Mouse (Mus musculus) layer of hippocampus, adult 9-10 months (tissue): ENCODE measurements at regions not wholly inside any gene's neighbourhood (a gene's known extent, or its start where the extent isn't known, plus 50 kb on each side); places are given as distances from the start of the nearest gene placed in this dataset.
A peak's percentile ranks its signal among the peaks of the same experiment; 100 is the strongest.

Experiments
- DNase-seq: peaks from one replicate; pipeline ENCODE4 v3.0.0; 2022; ENCODE audit warnings: low spot score

DNA sequence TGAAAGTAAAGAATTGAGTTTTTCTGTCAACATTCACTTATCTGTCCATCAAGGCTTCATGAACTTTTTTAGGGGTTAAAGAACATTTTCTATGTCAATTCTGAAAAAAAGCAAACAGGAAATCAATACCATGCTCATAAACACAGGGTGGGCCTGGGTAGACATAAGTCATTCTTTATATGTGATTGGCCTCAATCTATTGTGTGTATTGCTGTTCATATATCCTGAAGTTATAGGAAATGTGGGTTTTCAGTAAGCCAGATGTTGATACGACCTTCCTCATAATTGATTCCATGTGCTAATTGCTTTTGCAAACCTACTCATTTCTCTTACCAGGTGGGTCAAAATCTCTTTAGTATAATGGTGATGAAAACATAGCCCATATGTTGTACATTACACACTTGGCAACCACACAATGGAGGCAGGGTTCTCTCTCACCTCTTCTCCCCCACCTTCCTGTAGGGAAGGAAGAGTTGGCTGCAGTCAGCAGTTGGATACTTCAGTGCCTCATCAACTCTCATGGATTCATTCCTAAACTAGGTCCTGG, 182.6 kb upstream of the Cd180 start:
- DNase-seq, result no peak

DNA sequence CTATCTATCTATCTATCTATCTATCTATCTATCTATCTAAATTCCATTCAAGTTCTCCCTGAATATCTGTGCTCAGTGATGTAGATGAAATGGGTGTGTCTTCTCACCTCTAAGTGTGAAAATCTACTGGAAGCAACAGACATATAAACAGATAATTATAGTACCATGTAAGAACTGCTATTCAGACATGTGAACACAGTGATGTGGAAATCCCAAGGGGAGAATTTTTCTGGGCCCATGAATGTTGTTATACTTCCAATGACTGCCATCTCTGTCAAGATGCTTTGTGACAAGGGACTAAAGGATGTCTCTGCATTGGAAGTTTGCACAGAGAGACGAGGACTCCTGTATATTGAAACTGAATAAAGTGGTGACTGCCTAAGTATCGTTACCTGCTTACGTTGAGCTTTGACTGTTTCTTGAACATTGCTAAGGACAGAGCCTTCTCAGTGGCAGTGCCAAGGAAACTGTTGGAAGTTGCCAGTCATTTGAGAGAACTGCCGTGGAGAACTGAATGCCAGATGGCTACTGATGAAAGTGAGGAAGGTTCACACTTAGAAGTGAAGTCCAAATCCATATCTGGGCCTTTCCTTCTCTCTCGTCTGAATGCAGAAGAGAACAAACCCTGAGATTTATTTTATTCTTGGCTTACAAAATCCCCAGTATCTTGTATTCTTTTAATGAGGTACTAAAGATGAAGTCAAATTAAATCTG, 175.0 kb upstream of the Cd180 start:
- no peak for DNase-seq

DNA sequence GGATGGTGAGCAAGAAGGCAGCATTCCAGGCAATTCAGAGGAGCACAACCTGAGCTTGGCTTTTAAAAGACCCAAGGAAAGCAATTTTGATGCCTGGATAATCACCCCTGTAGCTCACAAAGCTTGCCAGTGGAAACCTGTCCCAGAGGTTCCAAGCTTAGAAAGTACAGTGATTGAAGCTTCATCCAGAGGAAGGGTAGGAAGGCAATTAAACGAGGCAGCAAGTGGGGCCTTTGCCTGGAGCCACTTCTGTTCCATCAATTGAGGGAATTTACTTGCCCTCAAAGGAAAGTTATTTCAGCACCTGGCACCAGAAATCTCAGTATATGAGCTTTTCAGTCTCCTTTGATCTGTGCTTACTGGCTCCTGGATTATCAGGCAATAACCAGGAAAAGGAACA, 171.9 kb upstream of the Cd180 start:
- no peak for DNase-seq

DNA sequence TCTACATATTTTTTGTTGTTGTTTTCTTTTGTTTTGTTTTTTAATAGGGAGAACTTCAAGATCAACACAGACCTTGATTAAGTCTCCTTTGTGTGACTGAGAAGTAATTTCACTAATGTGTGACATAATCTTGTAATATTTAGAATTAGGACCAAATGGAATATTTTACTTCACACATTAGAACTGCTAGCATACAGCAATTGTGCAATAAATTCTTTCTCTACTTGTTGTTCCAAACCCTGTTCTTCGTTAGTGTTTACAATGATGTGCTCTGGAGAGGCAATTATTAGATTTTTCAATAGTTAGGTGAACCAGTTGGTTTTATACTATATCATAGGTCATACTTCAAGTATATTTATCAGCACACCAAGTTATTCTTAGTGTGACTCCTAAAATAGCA, 171.3 kb upstream of the Cd180 start:
- no peak for DNase-seq

DNA sequence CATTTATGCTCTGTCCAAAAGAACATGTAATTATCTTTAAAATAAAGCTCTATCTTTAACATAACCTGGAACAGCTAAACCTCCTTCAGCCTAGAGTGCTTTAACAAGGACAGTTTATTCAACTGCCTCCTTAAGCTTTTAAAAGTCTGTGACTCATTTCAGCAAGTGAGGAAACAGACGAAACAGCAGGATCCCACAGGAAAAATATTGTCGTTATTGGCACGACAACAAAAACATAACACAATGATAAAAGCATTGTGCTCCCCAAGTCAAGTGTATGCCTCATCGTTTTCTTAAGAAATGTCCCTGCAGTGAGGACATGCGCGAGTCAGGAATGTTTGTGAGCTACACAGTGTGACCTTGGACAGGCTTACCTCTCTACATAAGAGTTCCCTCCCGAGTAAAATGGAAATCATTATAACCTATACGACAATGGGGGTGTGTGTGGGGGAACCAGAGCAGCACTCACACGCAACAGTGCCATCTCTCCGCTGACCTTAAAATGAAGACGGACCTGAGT, 166.7 kb upstream of the Cd180 start:
- DNase-seq, result no peak

DNA sequence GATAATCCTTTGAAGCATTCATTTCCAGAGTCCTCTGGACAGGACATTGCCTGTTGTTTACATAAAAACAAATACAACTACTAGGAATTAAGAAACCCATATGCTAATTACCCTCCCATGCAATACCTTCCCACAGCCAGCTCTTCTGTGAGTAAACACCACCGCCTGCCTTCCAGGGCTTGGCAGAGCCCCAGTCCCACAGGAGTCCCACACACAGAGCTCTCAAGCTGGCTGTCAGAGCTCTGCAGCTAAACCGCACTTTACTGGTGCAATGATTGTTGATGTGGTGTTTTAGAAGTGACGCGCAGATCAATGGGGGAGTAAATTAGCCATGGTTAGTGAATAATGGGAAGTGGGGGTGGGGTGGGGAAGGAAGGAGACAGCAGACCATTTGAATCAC, 159.6 kb upstream of the Cd180 start:
- DNase-seq, result peak; percentile 38

DNA sequence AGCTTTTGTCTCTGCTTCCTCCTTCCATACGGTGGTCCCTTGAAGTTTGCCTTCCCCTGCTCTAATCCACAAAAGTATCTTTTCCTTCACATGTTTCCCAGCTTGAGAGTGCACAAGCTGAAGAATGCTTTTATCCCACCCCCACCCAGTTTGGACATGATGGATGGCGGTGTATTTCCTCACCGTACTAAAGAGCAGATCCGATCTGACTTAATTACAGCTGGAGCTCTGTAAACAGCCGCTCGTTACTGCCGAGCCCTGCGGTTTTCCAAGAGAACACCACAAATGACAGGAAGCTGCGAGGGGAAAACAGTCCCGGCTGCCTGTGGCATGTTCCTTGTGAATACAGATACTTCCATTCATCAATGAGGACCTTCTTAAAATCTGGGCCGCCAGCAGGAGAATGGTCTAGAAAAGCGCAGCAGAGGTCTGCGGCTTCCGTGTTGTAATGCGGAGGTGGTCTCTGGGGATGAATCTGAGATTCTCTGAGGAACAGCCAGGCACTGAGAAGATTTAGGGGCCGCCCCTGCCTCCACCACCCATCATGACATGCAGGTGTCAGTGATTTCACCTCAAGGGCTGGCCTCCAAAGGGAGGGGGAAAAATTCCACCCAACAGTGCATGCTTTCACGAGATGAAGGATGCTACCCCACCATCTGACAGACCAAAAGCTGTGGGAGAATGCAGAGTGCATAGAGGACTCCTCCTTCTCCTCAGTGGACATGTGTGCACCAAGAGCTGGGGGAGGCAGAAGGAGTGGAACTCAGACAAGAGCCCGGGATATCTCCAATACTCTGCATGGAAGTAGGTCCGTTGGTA, 155.7 kb upstream of the Cd180 start:
- no peak for DNase-seq

DNA sequence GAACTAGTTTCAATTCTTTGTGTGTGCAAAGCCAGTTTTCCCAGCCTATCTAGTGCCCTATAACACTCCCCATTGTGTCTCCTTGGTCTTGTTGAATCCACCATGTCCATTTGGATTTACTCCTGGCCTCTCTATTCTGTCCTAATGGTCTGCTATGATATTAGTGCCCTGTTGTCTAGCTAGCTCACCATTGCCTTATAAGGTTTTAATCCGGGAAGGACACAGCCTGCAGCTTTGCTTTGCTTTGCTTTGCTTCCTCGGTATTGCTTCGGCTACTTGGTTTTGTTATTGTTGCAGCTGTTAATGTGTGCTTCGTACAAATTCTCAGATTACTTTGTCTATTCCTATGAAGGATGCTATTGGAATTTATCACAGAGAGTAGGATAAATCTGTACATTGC, 152.9 kb upstream of the Cd180 start:
- DNase-seq, result no peak

DNA sequence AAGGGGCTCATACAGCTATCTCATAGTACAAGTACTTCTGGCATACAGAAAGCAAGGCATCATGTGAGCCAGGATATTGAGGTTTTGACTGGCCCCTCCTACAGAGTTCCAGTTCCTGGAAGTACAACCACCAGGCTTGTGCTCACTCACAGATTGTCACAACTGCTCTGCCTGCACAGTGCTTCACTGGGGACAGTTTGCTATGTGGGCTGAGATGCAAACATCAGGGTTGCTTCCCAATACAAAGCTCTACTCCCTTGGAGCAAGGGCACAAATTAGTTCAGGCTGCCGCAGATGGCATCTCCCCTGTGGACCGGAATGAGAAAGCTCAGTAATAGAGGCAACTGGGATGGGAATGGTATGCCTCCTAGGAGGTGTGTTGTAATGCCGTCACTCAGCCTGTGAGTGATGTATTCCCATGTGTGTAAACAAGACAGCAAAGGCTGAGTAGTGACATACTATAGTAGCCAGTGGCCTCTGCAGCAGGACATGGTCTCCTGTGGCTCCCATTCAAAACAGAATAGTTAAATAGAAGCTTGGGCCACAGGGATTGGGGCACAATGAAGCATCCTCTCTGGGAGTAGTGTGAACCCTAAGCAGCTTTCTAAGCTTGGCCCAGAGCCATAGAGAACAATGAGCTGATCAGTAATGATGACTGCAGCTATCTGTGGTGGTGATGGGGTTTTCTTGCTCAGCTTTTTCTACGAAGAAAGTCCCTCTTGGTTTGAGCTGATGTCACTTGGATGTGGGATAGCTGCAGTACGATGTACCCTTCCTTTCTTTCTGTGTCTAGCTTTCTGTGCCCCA, 148.8 kb upstream of the Cd180 start:
- no peak for DNase-seq

DNA sequence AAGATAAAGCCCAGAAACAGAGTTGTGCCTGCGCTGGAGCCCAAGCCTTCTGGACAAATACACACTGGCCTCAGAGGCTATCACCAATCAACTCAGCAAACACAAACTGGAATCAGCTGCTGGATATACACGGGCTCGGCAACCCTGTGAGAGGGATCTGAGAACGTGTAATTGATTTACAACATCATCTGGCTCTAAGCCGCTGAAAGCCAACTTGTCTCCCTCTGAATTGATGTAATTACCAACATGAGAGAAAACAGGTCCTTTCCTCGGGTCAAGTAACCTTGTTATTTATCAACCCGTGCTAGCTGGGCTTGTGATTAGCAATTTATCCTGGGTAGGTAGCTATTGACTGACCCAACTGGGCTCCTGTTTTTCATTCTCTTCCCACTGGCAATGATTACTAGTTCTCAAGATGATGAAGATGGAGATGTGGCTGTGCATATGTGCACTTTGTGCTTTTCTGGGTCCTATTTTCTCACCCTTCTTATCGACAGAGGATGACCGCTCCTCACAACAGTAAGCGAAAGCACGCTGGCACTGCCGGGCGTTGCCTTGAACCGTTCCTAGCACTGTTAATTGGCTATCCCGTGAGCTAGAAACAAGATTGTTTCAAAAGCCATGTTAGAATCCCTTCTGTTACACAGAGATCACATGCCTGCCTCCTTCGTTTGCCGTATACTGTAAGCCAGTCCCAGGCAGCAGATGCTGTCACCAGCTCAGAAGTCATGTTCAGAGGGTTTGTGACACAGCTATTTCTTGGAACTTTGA, 147.3 kb upstream of the Cd180 start:
- no peak for DNase-seq

DNA sequence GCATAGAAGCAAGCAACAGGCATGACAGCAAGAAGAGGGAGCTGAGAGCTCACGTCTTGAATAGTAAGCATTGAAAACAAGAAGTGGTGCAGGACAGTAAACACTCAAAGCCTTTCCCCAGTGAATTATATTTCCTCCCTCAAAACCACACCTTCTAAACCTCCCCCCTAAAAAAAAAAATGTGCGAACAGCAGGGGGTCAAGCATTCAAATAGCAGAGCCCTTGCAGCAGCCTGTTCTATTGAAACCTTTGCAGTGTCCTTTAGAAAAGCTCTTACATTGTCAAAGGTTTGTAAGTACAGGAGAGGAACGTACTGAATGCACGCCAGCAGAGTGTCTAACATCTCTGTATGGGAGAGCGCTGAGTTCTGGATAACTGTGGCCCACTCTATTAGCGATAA, 145.1 kb upstream of the Cd180 start:
- DNase-seq, result no peak

DNA sequence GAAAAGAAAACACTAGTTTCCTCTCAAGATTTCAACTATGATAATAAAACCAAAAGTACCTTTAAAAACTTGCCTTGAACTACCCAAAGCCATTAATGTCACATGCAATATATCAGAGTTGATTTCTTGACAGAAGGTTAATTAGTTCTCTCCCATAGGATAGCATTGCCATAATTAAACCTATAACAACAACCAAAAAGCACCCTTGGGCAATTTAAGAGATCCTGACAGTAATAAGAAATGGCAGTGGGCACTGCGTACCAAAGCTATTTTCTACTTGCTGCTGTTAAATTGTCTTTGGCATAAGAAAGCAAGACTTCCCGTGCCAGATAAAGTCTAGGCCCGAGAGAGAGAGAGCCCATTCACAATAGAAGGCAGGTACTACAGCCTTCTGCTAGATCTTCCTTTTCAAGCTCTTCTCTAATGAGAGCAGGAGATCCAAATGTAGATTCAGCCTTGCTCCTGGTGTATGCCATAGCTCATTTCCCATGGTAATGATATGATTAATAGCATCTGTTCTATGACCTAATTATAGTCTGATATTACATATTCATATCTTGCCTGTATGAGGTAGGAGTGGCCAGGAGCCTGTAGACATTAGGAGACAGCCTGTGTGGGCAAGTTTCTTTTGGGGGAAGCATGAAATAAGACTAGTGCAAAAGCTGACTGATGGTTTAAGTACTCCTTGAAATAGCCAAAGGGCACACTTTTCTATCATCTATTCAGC, 126.3 kb upstream of the Cd180 start:
- DNase-seq, result no peak

DNA sequence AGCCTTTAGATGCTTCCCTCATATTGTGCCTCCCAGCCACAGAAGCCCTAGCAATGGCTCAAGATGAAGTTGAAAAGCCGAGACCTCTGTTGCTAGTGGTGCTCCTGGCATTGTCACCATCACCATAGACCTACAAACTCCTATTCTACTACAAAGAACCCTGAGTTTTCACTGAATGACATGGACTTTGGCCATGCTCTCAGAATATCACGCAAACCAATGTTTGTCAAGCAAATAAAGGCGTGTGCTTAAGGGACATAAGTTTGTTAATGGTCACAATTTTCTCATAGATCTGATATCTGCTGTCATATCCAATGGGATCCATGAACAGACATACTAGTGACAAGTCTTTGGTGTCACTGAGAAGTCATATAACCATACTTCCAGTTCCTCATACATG, 123.8 kb upstream of the Cd180 start:
- no peak for DNase-seq

DNA sequence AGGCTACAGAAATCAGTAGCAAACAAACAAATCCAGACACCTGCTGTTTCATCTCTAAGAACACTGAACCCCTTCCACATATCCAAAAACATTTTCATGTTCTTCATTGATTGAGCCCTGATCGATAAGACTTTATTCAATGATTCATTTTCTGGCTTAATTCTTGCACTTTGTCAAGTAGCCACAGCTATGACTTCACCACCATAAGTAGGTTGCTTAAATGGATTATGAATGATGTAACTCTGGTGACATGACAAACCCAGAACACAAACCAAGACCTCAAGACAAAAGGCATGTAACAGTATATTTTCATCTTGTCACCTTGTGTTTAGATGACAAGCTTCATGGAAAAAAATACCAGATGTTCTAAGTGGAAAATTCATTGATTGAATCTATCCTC, 123.1 kb upstream of the Cd180 start:
- no peak for DNase-seq

DNA sequence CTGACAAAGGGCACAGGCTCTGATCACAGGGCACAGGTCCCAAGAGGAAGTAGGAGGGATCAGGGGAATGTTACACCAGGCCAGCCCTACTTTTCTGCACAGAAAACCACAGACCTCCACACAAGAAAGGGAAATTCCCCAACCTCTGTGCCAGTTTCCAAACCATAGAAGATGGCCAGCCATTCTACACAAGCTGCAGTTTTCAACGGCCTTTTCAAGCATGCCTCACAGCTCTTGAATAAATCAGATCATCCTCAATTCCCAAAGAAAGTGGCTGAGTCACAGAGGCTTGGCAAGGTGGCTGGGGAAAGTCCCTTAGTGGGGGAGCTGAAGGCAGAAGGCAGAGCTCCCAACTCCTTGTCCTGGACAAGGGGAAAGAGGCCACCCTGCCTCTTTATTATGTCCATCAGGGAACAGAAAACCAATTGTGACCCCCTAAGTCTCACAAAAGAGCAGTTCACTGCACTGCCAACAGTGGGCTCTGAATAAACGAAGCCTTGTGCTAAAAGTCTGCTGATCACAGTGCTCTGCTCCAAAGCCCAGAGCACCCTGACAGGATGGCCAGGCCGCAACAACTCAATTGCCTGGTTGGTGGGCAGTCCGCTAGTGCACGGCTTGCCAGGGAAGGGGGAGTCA, 120.0 kb upstream of the Cd180 start:
- DNase-seq, result no peak

DNA sequence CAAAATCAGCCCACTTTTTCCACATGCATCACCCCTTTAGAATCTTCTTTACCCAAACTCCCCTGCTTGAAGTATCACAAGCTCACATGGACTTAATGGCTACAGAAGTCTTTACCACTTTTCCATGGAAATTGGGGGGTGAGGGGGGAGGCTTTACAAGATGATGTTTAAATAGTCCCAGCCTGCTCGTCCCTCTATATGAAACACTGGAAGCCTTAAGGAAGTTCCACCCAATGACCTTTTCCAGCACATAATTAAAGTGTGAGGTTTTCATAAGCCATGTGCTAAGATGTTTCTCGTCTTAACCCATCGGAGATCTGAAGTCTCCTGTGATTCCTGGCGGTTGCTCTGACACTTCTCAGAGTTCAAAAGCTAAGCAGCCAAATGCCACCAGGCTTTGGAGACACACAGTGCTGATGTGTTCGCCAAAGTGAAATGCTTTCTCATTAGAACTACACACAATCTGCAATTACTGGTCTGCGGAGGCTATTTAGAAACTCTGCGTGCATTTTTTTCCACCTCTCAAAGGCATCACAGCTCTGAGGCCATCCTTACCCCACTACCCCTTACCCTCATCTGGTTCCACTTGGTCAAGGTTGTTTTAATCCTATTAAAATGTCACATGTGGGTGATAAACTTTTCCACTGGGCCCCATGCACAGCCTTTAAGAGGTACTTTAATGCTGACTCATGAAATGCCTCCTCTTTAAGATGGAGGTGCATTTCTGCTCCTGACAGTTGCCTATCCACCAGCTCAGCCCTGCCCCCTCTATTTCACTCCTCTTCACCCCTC, 116.3 kb upstream of the Cd180 start:
- DNase-seq, result no peak

DNA sequence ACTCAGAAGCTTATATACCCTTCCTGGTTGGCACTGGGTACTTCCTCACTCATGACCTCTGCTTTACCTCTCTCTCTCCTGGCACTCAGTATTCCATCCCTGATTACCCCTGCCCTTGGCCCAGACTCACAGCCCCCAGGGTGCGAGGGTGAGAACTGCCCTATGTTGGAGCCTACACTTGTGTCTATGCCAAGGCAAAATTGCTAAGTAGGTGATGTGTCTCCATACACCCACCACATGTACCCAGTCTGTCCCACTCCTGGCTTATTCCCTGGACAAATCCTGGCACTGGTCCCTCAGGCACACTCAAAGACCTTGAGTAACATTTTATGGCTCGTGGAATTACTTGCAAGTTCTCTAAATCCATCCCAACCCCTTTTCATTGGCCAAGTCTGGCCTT, 114.5 kb upstream of the Cd180 start:
- DNase-seq, result no peak

DNA sequence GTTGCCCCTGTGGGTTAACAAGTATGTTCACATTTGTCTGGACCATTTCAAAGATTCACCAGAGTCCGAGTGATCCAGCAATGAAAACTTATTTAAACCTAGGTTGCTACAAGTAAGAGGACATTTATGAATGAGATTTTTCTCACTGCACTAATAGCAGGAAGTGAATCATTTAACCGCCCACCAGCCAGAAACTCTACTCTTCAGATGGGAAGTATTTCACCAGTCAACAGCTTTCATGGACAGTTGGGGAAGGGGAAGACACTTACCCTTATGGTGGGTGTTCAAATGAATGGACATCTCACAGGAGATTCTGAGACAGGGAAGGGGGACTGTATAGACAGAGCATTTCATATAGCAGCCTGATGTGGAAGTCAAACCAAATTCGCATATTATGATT, 113.7 kb upstream of the Cd180 start:
- DNase-seq, result no peak

DNA sequence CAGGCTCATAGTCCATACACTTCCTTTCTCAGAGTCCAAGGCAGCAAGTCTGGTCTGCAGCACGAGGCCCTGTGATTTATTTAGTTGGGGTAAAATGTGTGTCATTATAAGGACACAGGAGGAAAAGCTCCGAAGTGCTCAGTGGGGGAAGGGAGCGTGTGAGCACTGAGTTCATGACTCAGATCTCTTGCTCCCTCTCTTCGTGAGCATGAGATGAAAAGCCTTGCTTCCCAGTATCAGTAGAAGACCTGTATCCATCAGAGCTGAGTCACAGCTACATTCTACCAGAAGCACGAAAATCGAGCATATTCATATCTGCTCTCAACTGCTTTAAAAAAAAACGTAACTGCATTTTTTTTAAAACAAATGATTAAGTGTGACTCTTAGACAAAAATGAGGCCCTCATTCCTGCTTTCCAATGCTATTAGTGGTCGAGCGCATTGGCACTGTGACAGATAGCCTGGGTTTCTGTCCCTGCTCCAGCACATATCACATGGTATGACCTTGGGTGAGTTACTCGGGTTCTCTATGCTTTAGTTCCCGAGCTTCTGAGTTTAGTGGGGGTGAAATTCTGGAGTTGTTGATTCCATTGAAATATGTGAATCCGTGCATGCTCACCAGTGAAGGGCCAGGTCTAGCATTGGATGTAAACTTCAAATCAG, 109.2 kb upstream of the Cd180 start:
- no peak for DNase-seq
